Mouse (Mus musculus): ENCODE measurements at regions not wholly inside any gene's neighbourhood (a gene's known extent, or its start where the extent isn't known, plus 50 kb on each side); places are given as distances from the start of the nearest gene placed in this dataset.
A peak's percentile ranks its signal among the peaks of the same experiment; 100 is the strongest.

GRCm38 (mm10) chr6:127341604-127342003, 105.0 kb upstream of the Parp11 start:
- DNase-seq (ENCODE audit: low spot score in 2 of 2): no peak

DNA sequence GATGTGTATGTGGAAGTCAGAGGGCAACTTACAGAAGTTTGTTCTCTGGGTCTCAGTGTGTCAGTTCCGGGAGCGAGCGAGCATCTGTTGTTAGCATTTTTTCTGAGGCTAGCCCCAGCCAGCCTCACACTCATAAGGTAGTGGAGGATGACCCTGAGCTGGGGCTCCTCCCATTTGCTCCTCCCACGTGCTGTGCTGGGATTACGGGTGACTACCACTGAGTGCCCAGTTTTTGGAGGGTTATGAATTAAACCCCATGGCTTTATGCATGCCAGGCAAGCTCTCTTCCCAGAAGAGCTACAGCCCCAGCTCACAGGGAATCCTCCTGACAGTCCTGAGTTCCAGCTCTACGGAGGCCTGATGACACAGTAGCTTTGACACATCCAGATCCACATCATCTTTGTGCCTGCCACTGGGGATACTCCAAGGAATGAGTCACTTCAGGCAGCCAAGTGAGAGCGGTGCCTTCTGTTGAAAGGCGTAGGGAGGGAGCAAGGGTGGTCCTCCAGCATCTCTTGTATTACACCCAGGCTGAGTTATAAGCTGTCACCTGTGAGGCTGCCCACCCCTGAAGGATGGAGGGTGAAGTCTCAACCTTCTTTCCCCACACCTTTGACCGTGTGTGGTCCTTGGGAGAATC, 97.8 kb upstream of the Parp11 start:
- DNase-seq (ENCODE audit: low spot score in 2 of 2): no peak

GRCm38 (mm10) chr6:127349479-127350110, 97.0 kb upstream of the Parp11 start:
- DNase-seq (ENCODE audit: low spot score in 2 of 2): no peak

- DNase-seq (ENCODE audit: low spot score in 2 of 2): no peak
Observed at GRCm38 (mm10) chr6:127351691-127352090, 94.9 kb upstream of the Parp11 start.

GRCm38 (mm10) chr6:127355112-127355511, 91.5 kb upstream of the Parp11 start:
- DNase-seq (ENCODE audit: low spot score in 2 of 2): no peak

DNA sequence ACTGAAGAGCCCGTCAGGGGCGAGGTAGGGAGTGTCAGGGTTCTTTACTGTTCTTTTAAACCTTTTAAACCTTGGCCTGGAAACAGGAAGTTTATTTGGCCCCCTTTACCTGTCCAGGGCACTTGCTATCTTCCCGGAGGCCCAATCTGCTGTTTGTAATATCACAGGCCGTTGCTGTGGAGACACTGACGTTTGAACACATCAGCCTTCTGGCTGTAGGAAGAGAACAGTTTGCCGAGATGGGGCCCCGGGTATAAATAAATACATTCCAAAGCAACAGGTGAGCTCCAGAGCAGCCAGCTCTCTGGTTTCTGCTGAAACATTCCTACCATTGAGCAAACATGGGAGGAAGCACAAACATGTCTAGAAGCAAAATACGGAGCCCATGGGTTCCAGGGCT, 90.2 kb upstream of the Parp11 start:
- DNase-seq (ENCODE audit: low spot score in 2 of 2): no peak

DNA sequence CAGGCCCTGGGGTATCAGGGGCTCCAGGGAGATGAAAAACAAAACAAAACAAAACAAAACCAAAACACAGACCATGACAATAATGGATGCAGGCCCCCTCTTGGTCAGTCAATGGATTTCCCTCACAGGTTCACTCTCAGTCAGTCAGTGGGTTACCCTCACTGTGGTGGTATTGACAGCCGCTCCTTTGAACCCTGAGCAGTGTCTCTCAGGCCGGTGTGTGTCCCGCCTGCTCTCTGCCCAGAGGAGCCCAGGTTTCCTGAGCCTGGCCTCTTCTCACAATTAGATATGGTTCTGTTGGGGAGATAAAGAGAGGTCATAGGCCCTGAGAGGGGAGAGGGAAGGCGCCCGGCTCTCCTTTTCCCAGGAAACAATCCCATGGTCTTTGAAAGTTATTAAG, 87.8 kb upstream of the Parp11 start:
- DNase-seq (ENCODE audit: low spot score in 2 of 2): no peak

- DNase-seq (ENCODE audit: low spot score in 2 of 2): peak; percentile 53 to 71
Observed at GRCm38 (mm10) chr6:127359391-127359874, 87.2 kb upstream of the Parp11 start.

DNA sequence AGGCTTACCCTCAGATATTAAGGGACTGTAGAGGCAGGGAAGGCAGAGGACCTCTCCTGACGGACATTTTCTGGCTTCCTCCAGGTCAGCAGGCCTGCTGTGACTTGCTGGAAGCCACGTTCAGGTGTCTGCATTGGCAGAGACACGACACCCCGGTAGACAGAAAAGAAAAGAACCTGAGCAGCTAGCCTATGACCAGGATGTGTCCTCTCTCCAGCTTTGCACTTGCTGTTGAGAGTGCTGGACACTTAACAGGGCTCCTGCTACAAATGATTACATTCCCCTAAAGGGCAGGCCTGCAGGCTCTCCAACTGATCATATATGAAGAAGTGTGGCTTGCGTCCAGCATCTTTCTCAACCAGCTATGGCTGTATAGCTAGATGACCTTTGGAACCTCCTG, 84.5 kb upstream of the Parp11 start:
- DNase-seq (ENCODE audit: low spot score in 2 of 2): no peak

- DNase-seq (ENCODE audit: low spot score in 2 of 2): no peak
Observed at GRCm38 (mm10) chr6:127362966-127363752, 83.5 kb upstream of the Parp11 start.

- no peak for DNase-seq (ENCODE audit: low spot score in 2 of 2)
Observed at GRCm38 (mm10) chr6:127363871-127364590, 82.6 kb upstream of the Parp11 start.

DNA sequence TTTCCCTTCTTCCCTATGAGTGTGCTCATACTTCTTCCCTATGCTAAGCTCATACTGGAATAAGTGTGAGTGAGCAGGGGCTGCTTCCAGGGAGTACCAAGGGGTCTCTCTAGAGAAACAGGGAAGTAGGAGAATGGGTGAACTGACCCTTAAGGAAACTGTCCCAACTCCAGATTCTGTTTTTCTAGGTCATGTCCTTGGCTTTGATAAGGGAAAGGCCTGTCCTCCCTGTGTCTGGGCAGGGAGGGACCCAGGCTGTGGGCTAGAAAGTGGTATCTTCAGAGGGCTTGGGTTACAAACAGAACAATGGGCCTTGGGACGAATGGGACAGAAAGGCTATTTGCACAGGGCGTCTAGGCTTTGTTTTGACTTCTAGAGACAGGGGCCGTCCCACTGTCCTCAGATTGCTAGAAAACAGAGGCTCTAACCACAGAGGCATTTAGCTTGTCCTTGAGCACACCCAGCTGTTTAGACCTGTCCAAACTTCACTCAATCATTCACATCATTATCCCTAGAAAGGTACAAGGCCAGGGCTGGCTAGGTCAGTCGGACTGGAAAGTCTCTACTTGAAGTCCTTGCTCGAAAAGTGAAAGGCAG, 82.0 kb upstream of the Parp11 start:
- no peak for DNase-seq (ENCODE audit: low spot score in 2 of 2)

GRCm38 (mm10) chr6:127365246-127365645, 81.4 kb upstream of the Parp11 start:
- DNase-seq (ENCODE audit: low spot score in 2 of 2): no peak

DNA sequence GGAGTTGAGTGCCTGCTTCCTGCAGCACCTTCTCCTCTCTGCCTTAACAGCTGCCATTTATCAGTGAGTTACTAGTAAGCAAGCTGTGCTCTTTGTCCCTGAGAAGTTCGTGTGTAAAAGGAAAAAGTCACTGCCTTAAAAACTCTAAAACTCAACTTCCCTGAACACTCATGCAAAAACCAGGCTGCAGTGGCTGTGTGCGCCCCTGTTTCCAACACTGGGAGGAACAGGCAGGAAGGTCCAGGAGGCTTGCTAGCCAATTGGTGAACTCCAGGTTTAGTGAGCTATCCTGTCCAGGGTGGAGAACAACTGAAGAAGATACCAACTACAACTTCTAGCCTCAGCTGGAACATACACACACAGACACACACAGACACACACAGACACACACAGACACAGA, 81.0 kb upstream of the Parp11 start:
- DNase-seq (ENCODE audit: low spot score in 2 of 2): no peak

- no peak for DNase-seq (ENCODE audit: low spot score in 2 of 2)
Observed at GRCm38 (mm10) chr6:127373052-127373451, 73.6 kb upstream of the Parp11 start.

- DNase-seq (ENCODE audit: low spot score in 2 of 2): no peak
Observed at GRCm38 (mm10) chr6:127373797-127374463, 72.7 kb upstream of the Parp11 start.

DNA sequence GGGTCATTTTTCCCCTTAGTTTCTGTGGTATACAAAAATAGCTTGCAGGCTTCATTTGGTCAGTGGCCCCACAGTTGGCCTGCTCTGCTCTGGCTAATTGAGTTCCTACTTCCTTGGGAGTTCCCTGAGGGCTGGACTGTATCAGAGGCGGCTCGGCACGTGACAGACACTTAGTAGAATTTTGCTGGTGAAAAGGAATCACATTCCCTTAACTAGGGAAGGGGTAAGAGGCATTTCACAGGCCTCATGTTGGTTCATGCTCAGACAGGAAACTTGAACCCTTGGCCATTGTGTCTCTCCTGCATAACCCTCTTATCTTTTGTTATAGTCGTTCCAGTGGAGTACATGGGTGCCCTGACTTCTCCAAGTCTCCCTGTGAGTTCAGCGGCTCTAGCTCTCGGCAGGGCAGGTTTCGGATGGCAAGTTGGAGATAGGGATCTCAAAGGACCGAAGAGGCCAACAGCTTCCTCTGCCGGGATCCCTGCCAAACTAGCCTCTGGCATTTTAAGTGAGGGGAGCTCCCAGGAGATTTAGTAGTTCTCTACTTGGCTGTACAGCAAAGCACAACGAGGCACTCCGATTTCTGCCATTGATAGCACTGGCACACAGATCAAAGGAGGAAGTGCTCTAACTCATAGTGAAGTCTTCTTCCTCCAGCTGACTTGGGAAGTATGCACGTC, 72.0 kb upstream of the Parp11 start:
- no peak for DNase-seq (ENCODE audit: low spot score in 2 of 2)

DNA sequence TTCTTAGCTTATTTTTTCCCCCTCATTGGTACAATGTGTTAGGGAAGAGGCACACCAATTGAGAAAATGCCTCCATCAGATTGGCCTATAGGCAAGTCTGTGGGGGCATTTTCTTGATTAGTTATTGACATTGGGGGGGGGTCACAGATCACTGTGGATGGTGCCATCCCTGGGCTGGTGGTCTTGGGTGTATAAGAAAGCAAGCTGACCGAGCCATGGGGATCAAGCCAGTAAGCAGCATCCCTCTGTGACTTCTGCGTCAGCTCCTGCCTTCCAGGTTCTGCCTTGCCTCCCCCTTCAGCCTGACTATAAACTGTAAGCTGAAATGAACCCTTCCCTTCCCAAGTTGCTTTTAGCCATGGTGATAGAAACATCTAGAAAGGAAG, 71.5 kb upstream of the Parp11 start:
- no peak for DNase-seq (ENCODE audit: low spot score in 2 of 2)

DNA sequence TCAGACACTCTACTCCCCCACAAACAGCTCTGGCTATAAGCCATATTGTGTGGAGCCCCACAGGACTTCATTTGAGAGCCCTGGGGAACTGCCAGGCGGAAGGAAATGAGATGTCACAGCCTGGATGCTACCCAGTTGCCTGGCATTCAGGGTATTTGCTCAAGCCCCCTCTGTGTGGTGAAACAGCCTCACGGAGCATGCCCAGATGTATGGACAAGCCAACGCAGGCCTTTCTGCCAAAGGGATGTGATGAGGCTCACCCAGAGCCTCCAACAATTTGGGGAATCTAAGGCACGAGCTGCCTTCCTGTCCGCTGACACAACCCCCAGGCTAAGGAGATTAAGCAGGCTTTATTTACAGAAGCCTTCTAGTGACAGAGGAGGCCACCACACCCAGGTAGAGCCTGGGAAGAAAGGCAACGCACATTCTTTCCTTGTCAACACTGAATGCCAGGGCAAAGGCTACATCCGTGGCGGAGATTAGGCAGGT, 70.9 kb upstream of the Parp11 start:
- DNase-seq (ENCODE audit: low spot score in 2 of 2): no peak

DNA sequence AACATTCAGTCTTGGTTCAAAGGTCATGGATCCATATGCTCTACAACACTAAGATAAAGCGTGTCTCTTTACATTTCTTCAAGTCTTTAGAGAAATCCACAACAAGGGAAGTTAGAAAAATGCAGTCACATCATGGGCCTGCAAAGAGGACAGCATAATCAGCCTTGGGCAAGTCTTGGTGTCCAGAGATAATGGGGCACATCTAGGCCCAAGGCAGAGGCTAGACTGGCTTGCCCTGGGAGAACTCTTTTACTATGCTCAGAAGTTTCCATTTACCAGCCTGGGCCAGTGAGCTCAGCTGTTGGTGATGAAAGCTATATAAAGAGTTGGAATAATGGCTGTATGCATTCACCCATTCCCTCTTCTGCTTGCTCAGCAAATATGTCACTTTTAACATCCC, 67.9 kb upstream of the Parp11 start:
- no peak for DNase-seq (ENCODE audit: low spot score in 2 of 2)

Data from spleen, postnatal 14 days (tissue).